Mouse (Mus musculus) lung, adult 2 months (tissue): Measurements from ENCODE around the gene Prmt1.

Experiments used
- CTCF ChIP-seq: fragments of 200-500 bp; IDR thresholded peaks from 2 replicates; pipeline ENCODE4 v1.5.1; 2011; ENCODE audit warnings: mild to moderate bottlenecking, low read length, control low read depth; ENCODE audit not compliant: insufficient read depth
- POLR2A ChIP-seq: fragments of 200-500 bp; IDR thresholded peaks from 2 replicates; pipeline ENCODE4 v1.6.1; 2011; ENCODE audit warnings: low read depth, mild to moderate bottlenecking, control low read depth, low read length, borderline replicate concordance; ENCODE audit errors: extremely low read depth

DNA sequence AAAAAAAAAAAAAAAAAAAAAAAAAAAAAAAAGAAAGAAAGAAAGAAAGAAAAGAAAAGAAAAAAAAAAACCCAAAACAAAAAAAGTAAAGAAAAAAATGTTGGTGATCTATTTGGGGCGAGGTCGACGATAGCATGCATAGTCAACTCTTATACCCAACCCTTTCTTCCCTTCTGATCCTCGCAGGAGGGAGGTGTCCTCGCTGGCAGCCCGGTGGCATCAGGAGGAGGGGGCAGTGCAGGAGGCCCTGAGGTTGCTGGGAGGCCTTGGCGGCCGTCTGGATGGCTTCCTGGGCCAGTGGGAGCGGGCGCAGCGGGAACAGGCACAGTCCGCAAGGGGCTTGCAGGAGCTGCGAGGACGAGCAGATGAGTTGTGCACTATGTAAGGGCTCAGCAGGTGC, 32.8 kb downstream of the Prmt1 start:
- no peak for TF ChIP-seq POLR2A
- no peak for TF ChIP-seq CTCF
